Mouse (Mus musculus): ENCODE results near the gene Sh3pxd2b. TPM values are rescaled to one million over a fixed set of nuclear protein-coding genes. Genes with fewer than 3 reads are reported as not detected.
A peak's percentile ranks its signal among the peaks of the same experiment; 100 is the strongest.
"Not testable (repeated sequence)": the region's sequence is repeated elsewhere in the genome, so short reads cannot be mapped to it uniquely, and the experiment has no call there.

The Sh3pxd2b gene
- polyA plus RNA-seq (2014; fragmentation: Nextera tagmentation; extraction: Ambion mirVana) = 17.2 and 18.0 TPM in 2 replicates

GRCm38 (mm10) chr11:32347607-32348432 is at the start of gene Sh3pxd2b:
Gene Sh3pxd2b (plus strand): TSS chr11:32347820.
- peak within 1 kb of the TSS; percentile 86 for H3K4me2 ChIP-seq (ENCODE audit: low read depth, low read length)
- under 1% methylated on average over 57 of the region's 86 CpGs for WGBS
- peaks cover 3% of the 10 kb centered on the region for H3K36me3 ChIP-seq (replicated peaks; ENCODE audit: control insufficient read depth, insufficient read depth, low read depth, low read length)
- H3K27ac ChIP-seq (replicated peaks; ENCODE audit: low read depth, low read length) = peak within 1 kb of the TSS; percentile 67
- ATAC-seq (replicated peaks; ENCODE audit: insufficient number of reproducible peaks, low FRiP score, low TSS enrichment, low read depth) (peak; percentile 74), DNase-seq (ENCODE audit: low spot score) (peak; percentile 74)
- peaks cover 5% of the 10 kb centered on the region for H3K4me1 ChIP-seq (ENCODE audit: control insufficient read depth, insufficient read depth, low read length)
- peak within 1 kb of the TSS; percentile 98 for H3K9ac ChIP-seq (replicated peaks; ENCODE audit: low read length)
- peak within 1 kb of the TSS; percentile 79 for H3K4me3 ChIP-seq (ENCODE audit: low read depth, low read length)
- no peaks in the 10 kb centered on the region for H3K27me3 ChIP-seq (ENCODE audit: control insufficient read depth, insufficient read depth, low read length)
- no peaks in the 10 kb centered on the region for H3K9me3 ChIP-seq (replicated peaks; ENCODE audit: control insufficient read depth, low read length)

GRCm38 (mm10) chr11:32297866-32298531 is 49.6 kb upstream of the Sh3pxd2b start:
- Histone ChIP-seq H3K27me3 (ENCODE audit: control insufficient read depth, insufficient read depth, low read length) (no peaks in the 10 kb centered on the region), H3K4me2 (ENCODE audit: low read depth, low read length) (no peak overlapping the region), H3K4me3 (ENCODE audit: low read depth, low read length) (no peak overlapping the region), H3K9me3 (replicated peaks; ENCODE audit: control insufficient read depth, low read length) (no peaks in the 10 kb centered on the region), H3K9ac (replicated peaks; ENCODE audit: low read length) (no peak overlapping the region), H3K27ac (replicated peaks; ENCODE audit: low read depth, low read length) (no peak overlapping the region), H3K36me3 (replicated peaks; ENCODE audit: control insufficient read depth, insufficient read depth, low read depth, low read length) (no peaks in the 10 kb centered on the region), H3K4me1 (ENCODE audit: control insufficient read depth, insufficient read depth, low read length) (no peaks in the 10 kb centered on the region)
- ATAC-seq (replicated peaks; ENCODE audit: insufficient number of reproducible peaks, low FRiP score, low TSS enrichment, low read depth) (no peak), DNase-seq (ENCODE audit: low spot score) (no peak)
- 88% methylated on average over 1 of the region's 1 CpGs for WGBS

- no peak overlapping the region for H3K9ac ChIP-seq (replicated peaks; ENCODE audit: low read length)
- 97% methylated on average over 2 of the region's 2 CpGs for WGBS
- H3K4me3 ChIP-seq (ENCODE audit: low read depth, low read length) = no peak overlapping the region
- no peaks in the 10 kb centered on the region for H3K27me3 ChIP-seq (ENCODE audit: control insufficient read depth, insufficient read depth, low read length)
- DNase-seq (ENCODE audit: low spot score) (no peak), ATAC-seq (replicated peaks; ENCODE audit: insufficient number of reproducible peaks, low FRiP score, low TSS enrichment, low read depth) (no peak)
- no peaks in the 10 kb centered on the region for H3K4me1 ChIP-seq (ENCODE audit: control insufficient read depth, insufficient read depth, low read length)
- no peak overlapping the region for H3K27ac ChIP-seq (replicated peaks; ENCODE audit: low read depth, low read length)
- no peaks in the 10 kb centered on the region for H3K9me3 ChIP-seq (replicated peaks; ENCODE audit: control insufficient read depth, low read length)
- H3K4me2 ChIP-seq (ENCODE audit: low read depth, low read length) = no peak overlapping the region
- H3K36me3 ChIP-seq (replicated peaks; ENCODE audit: control insufficient read depth, insufficient read depth, low read depth, low read length) = no peaks in the 10 kb centered on the region
These were observed 49.1 kb upstream of the Sh3pxd2b start for GRCm38 (mm10) chr11:32298532-32298918.

- not testable (repeated sequence) for H3K4me3 ChIP-seq (ENCODE audit: low read depth, low read length); H3K36me3 ChIP-seq (replicated peaks; ENCODE audit: control insufficient read depth, insufficient read depth, low read depth, low read length); H3K27ac ChIP-seq (replicated peaks; ENCODE audit: low read depth, low read length); H3K4me1 ChIP-seq (ENCODE audit: control insufficient read depth, insufficient read depth, low read length); ATAC-seq (replicated peaks; ENCODE audit: insufficient number of reproducible peaks, low FRiP score, low TSS enrichment, low read depth); H3K9ac ChIP-seq (replicated peaks; ENCODE audit: low read length); H3K9me3 ChIP-seq (replicated peaks; ENCODE audit: control insufficient read depth, low read length); H3K27me3 ChIP-seq (ENCODE audit: control insufficient read depth, insufficient read depth, low read length)
- DNase-seq (ENCODE audit: low spot score) = peak; percentile 61
- peak within 1 kb of the TSS; percentile 30 for H3K4me2 ChIP-seq (ENCODE audit: low read depth, low read length)
- 6% methylated on average over 16 of the region's 16 CpGs for WGBS
These were observed 47.8 kb upstream of the Sh3pxd2b start, which contains the start of gene Hbq1a for GRCm38 (mm10) chr11:32299865-32300264. Gene Hbq1a (plus strand): TSS chr11:32300069.

GRCm38 (mm10) chr11:32300279-32301267 is 47.0 kb upstream of the Sh3pxd2b start:
- ATAC-seq (replicated peaks; ENCODE audit: insufficient number of reproducible peaks, low FRiP score, low TSS enrichment, low read depth) (no peak), DNase-seq (ENCODE audit: low spot score) (no peak)
- Histone ChIP-seq H3K4me2 (ENCODE audit: low read depth, low read length) (peak overlapping the region; percentile 30), H3K9me3 (replicated peaks; ENCODE audit: control insufficient read depth, low read length) (no peaks in the 10 kb centered on the region), H3K27me3 (ENCODE audit: control insufficient read depth, insufficient read depth, low read length) (no peaks in the 10 kb centered on the region), H3K9ac (replicated peaks; ENCODE audit: low read length) (no peak overlapping the region), H3K4me1 (ENCODE audit: control insufficient read depth, insufficient read depth, low read length) (no peaks in the 10 kb centered on the region), H3K27ac (replicated peaks; ENCODE audit: low read depth, low read length) (no peak overlapping the region), H3K36me3 (replicated peaks; ENCODE audit: control insufficient read depth, insufficient read depth, low read depth, low read length) (no peaks in the 10 kb centered on the region), H3K4me3 (ENCODE audit: low read depth, low read length) (no peak overlapping the region)
- 59% methylated on average over 14 of the region's 17 CpGs for WGBS

- no peak for ATAC-seq (replicated peaks; ENCODE audit: insufficient number of reproducible peaks, low FRiP score, low TSS enrichment, low read depth)
- Histone ChIP-seq H3K9me3 (replicated peaks; ENCODE audit: control insufficient read depth, low read length) (no peaks in the 10 kb centered on the region), H3K4me3 (ENCODE audit: low read depth, low read length) (no peak overlapping the region), H3K4me1 (ENCODE audit: control insufficient read depth, insufficient read depth, low read length) (no peaks in the 10 kb centered on the region), H3K9ac (replicated peaks; ENCODE audit: low read length) (no peak overlapping the region), H3K27me3 (ENCODE audit: control insufficient read depth, insufficient read depth, low read length) (no peaks in the 10 kb centered on the region), H3K27ac (replicated peaks; ENCODE audit: low read depth, low read length) (no peak overlapping the region), H3K36me3 (replicated peaks; ENCODE audit: control insufficient read depth, insufficient read depth, low read depth, low read length) (no peaks in the 10 kb centered on the region), H3K4me2 (ENCODE audit: low read depth, low read length) (no peak overlapping the region)
- WGBS = 74% methylated on average over 1 of the region's 1 CpGs
- DNase-seq (ENCODE audit: low spot score) = no peak
These were observed 46.1 kb upstream of the Sh3pxd2b start for GRCm38 (mm10) chr11:32301506-32301905.

- Histone ChIP-seq H3K4me3 (ENCODE audit: low read depth, low read length) (no peak overlapping the region), H3K27me3 (ENCODE audit: control insufficient read depth, insufficient read depth, low read length) (no peaks in the 10 kb centered on the region), H3K9me3 (replicated peaks; ENCODE audit: control insufficient read depth, low read length) (no peaks in the 10 kb centered on the region), H3K9ac (replicated peaks; ENCODE audit: low read length) (no peak overlapping the region), H3K27ac (replicated peaks; ENCODE audit: low read depth, low read length) (no peak overlapping the region), H3K36me3 (replicated peaks; ENCODE audit: control insufficient read depth, insufficient read depth, low read depth, low read length) (no peaks in the 10 kb centered on the region), H3K4me2 (ENCODE audit: low read depth, low read length) (no peak overlapping the region), H3K4me1 (ENCODE audit: control insufficient read depth, insufficient read depth, low read length) (no peaks in the 10 kb centered on the region)
- ATAC-seq (replicated peaks; ENCODE audit: insufficient number of reproducible peaks, low FRiP score, low TSS enrichment, low read depth) (no peak), DNase-seq (ENCODE audit: low spot score) (no peak)
- WGBS = 48% methylated on average over 2 of the region's 2 CpGs
These were observed 44.7 kb upstream of the Sh3pxd2b start for GRCm38 (mm10) chr11:32302824-32303419.
